Mouse (Mus musculus): ENCODE data around the gene Adamtsl1.

- no peak for TF ChIP-seq CTCF (IDR thresholded peaks at IDR 0.05; ENCODE audit: low read depth)
- no peak for TF ChIP-seq EP300 (IDR thresholded peaks at IDR 0.05; ENCODE audit: low read depth)
Measured at GRCm38 (mm10) chr4:85686160-85686559, 172.2 kb downstream of the Adamtsl1 start.
